Mouse (Mus musculus) left cerebral cortex, adult 11 months (tissue): ENCODE data around the gene 2900011O08Rik.
"Not testable (repeated sequence)": the region's sequence is repeated elsewhere in the genome, so short reads cannot be mapped to it uniquely, and the experiment has no call there.

Source experiments
- DNase-seq: peaks from one replicate; pipeline ENCODE4 v3.0.0; 2022; ENCODE audit warnings: low spot score

2900011O08Rik gene

DNA sequence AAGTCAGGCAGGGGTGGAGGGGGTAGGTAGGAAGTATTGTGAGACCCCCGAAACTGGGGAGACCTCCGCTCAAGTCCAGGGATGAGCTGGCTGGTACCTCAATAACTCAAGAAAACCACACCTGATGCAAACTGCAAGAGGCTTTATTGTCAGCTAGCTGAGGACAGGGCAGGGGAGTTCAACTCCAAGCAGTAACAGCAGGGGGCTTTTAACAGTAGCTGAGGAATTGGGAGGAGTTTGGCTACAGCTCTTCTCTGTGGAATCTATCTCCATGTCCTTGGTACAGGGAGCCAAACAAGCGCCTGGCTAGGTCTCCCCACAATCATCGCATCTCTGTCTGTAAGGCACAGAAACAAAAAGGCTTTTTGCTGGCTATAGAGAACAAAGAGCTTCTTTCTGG lies 80.2 kb downstream of the 2900011O08Rik start:
- not testable (repeated sequence) for DNase-seq

DNA sequence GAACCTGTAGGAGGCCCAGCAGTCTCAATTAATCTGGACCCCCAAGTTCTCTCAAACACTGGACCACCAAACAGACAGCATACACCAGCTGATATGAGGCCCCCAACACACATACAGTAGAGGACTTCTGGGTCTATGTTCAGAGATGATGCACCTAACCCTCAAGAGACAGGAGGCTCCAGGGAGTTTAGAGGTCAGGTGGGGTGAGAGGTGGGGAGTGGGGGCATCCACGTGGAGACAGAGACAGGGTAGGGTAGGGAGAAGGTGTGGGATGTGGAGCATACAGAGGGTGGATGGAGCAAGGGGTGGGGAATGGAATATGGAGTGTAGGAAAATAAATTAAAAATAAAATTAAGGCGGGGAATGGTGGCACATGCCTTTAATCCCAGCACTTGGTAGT lies 82.3 kb downstream of the 2900011O08Rik start:
- not testable (repeated sequence) for DNase-seq

DNA sequence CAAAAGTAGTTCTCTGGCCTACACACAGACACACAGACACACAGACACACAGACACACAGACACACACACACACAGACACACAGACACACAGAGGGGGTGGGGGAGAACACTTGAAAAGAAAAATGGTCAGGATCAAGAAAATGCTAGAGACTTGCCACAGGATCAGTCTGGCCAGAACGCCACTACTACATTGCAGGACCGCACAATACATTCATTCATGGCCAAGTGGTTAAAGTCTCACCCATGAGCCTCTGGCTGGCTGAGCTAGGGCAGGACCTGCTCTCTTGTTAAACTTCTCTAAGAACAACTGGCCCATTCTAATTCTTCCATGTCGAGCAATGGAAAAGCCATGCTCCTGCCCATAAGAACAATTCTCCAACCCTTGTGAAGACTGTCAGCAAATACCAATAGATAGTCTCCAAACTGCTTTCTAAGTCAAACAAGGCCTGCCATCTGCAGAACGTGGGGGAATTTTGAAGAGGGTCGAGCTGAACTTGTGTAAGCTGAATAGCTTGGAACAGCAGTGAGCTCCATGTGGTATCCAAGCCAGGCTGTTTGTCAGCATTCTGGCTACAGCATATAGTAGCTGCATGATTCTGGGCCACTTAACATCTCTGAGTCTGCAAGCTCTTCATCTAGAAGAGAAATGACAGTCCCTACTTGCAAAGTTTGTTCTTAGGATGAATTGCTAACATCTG lies 84.2 kb downstream of the 2900011O08Rik start:
- DNase-seq, result no peak

DNA sequence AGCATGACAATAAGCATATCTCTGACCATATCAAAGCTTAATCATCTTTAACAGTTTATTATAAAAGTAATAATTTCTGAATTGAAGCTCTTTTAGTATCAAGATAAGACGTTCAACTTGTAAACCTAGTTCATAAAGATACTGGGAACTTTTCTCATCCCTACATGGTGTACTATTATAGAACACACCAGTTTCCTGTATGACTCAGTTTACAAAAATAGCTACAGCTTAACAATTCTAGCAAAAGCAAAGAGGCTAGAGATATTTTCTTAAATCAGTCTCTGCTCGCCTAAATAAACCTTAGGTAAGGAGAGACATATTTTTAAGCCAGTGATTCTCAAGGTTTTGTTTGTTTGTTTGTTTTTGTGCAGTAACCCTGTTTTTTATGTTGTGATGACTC lies 96.5 kb downstream of the 2900011O08Rik start:
- DNase-seq, result no peak

DNA sequence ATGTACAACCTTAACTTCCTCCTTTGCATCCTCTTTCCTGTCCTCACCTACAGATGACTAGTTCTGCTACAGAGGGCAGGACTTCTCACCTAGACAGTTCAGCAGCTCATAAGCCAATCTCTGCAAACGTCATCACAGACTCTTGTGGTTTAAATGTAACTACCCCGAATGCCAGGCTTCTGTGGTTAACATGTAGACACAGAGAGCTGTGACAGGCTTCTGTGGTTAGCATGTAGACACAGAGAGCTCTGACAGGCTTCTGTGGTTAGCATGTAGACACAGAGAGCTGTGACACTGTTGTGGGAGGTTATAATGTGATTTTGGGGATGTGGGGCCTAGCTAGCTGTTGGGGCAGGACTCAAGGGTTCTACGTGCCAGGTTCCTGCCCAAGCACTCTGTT lies 101.8 kb downstream of the 2900011O08Rik start:
- DNase-seq, result no peak

DNA sequence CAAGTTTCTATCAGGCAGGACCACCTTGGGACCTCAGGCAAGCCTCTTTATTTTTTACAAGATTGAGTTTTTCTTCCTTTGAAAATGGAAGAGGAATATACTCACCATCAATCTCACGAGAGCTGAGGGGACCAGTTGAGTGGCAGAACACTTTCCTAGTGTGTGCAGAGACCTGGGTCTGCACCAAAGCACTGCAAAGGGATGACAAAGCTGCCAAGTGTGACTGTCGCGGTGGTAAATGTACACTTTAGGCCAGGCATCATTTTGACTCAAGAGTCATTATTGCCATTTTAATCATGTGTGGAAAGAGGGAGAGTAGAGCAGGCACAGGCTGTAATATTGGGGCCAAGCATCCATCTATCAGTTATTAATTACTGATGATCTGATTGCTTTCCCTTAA lies 102.9 kb downstream of the 2900011O08Rik start:
- DNase-seq, result no peak

DNA sequence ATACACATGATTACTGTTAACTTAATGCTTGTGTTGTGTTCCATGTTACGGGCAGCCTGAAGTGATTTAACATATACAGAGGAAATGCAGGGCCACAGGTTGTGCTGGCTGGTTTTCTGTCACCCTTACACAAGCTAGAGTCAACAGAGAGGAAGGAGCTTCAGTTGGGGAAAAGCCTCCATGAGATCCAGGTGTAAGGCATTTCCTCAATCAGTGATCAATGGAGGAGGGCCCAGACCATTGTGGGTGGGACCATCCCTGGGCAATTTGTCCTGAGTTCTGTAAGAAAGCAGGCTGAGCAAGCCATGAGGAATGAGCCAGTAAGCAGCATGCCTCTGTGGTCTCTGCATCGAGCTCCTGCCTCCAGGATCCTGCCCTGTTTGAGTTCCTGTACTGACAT lies 105.4 kb downstream of the 2900011O08Rik start:
- no peak for DNase-seq

DNA sequence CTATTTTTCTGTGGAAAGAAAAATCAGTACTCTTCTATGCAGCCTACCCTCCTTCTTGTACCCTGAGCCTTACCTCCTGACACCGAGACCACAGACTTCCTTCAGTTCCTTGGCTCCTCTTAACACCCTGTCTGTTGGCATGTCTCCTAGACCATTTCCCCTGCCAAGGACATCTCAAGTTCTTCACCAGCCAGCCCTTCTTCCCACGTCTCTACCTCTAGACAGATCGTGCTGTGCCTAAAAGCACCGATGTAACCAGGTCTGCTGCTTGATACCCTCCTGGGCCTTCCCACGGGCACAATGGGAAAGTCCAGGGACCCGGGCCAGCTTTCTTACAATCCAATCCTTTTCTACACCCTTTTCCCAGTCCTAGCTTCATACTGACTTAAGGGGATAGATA lies 119.5 kb downstream of the 2900011O08Rik start:
- no peak for DNase-seq

DNA sequence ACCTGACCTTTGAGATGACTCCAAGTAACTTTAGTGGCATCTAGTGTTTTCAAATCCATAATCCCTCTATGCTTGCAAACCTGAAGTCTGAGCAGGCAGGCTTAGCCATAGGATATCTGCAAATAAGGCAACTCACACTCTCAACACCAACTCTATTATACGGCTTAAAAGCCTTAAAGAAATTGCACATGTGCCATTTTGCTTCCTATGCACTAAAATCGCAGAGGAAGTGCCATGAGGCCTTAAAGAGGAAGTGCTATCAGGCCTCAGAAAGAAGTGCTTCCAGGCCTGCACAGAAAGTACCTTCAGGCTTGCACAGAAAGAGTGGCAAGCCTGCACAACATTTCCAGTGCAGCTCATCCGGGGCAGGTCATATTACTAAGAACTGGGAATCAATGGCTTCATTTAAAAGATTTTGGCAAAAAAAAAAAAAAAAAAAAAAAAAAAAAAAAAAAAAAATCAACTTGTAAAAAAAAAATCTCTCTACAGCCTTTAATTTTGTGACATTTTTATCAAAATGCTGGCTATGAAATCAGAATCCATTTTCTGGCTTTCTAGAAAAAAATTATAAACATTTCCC lies 123.3 kb downstream of the 2900011O08Rik start:
- no peak for DNase-seq

DNA sequence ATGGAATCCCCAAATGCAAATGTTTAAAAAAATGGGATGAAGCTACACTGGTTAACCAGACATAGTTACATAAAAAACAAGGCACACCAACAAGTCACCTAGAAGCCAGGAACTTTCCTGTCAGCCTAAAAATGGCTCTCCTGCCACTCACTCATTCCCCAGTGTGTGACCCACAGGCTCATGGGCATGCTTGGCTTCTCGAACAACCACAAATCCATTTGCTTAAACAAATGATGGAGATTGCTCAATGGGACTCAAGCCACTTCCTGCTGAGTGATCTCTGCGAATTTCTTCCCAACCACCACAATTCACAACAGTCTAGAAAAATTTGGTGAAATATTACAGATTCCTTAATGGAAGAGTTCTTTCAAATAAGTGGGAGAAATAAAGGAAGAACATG lies 124.5 kb downstream of the 2900011O08Rik start:
- no peak for DNase-seq

DNA sequence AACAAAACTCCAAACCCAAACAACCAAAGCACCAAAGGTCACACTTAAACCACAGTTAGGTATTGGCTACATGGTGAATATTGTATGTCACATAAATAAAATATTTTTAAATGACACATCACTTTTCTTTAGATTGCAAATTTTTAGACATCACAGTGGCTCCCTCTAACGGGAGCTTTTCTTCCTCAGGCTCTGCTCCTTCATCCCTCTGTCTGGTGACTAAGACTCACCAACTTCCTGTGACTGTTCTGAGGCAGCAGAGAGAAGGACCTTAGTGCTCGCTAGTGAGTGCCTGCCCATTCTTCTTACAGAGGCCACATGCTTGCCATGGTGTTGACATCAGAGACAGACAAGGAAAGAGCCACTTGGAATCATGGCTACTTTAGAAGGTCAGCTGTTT lies 125.7 kb downstream of the 2900011O08Rik start:
- no peak for DNase-seq

DNA sequence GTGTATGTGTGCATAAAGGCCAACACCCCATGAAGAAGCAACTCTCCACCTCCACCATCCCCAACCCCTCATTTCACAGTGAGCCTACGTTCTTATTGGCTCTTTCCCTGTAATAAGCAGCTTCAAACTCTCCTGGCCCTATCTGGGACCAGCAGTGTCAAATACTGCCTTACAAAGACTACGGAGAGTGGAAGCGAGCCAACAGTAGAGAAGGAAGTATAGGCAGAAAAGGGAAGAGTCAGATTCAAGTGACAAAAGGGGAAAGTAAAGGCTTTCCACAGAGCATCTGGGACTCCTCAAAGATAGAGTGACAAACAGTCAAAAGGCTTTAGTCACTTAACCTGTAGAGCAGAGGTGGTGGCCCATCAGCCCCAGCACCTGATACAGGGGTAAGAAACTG lies 126.3 kb downstream of the 2900011O08Rik start:
- no peak for DNase-seq

DNA sequence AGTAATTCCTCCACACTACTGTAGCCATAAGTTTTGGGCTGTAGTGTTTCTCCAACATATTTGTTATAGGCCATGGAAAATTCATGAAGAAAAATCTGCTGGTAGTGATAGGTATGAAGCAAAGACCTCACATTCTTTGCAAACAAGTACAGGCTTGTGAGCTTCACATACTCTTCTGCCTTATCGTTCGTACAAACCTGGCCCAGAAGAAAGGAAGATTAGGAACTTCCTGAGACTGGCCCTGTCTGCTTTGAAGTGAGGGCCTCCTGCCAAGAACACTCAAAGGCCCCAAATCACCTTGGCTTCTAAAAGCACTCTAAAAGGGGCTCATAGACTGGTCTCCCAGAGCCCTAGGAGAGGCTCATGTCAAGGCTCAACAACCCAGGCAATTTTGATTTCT lies 130.9 kb downstream of the 2900011O08Rik start:
- DNase-seq, result no peak

DNA sequence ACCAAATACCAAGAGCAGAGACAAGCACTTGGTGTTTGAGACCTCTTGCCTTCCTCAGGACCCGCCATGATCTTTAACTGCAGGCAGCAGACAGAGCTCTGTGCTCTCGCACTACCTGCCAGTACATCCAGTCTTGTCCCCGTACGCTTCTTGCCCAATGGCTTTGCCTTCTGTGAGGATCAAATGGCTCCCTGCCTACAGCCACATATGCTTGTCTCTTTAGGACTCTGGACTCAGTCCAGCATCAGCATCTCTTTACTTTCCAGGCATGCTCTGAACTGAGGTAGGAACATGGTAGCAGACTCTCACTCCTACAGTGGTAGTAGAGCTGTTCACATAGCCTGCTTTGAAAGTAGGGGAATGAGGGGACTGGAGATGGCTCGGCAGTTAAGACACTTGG lies 134.5 kb downstream of the 2900011O08Rik start:
- DNase-seq, result no peak

DNA sequence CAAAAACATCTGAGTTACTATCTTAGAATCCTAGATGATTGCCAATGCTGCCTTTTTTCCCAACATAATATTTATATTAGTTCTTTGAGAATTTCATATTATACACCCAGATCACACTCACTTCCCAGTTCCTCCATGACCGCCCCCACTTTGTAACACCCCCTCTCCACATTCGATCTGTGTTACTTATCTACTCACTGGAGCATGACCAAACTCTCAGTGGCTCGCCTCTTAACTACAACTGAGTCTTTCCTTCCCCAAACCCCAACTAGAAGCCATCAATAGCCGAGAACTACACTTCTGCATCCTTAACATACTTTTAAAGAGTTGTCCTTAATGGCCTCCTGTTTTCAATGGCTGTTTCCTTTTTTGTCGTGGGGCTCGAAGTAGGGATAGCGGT lies 135.2 kb downstream of the 2900011O08Rik start:
- DNase-seq, result no peak

DNA sequence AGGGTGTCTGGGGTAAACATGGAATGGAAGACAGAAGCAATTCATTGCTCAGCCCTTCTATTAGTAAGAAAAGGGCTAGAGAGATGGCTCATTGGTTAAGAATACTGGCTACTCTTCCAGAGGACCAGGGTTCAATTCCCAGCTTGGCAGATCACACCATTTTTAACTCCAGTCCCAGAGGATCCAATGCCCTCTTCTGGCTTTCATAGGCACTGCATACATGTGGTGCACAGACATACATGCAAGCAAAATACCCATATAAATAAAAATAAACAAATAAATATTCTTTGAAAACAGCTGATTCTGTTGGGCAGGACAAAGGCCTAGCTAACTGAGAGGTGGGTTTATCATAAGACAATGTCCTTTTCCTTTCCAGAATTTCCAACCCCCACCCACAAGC lies 136.2 kb downstream of the 2900011O08Rik start:
- DNase-seq, result no peak

DNA sequence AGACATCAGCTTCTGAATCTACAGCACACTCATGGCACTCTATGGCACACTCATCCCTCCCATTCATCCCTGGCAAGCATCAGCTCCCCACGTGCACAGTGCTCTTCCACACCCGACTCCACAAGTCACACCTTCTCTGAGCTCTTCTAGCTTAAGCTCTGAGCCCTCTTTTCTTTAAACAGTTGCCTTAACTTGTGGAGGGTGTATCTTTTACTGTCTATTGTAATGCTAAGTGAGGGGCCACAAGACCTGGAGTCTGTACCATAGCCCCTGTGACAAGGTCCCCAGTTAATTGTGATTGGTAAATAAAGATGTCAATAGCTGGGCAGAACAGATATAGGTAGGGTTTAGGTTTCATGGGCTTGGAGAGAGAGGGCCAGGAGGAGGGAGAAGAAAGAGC lies 137.5 kb downstream of the 2900011O08Rik start:
- DNase-seq, result no peak

DNA sequence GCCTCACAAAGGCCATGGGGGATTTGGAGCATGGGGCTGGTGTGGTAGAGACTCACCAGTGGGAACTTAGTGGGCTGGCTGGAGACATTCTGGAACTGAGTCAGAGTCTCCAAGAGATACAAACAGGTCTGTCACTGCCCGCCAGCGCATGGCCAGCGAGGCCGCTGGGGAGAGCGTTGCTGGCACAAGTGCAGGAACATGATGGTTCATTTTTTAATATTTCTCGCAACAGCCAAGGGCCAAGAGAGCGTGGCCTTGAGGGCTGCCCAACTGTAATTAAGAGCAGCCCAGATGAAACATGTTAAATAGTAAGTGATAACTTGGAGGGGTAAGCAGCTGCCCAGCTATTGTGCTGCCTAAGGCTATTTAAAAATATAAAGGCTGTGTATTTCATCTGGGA lies 138.3 kb downstream of the 2900011O08Rik start:
- DNase-seq, result no peak

DNA sequence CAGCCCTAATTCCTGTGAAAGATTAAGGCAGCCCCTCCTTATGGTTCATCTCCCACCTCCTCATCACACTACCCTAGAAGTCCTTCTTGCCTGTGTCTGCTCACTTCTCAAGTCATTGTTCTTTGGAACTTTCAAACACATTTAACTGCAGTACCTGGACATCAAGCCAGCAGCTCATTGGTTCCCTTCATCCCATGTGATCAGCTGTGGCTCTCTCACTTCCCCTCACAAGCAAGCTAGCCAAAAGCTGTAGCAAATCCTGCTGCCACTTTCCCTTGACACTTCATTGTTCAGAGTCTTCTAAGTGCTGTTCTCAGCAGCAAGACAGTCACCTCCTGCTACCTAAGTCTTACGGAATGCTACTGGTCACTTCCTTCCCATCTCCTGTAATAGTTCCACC lies 138.8 kb downstream of the 2900011O08Rik start:
- DNase-seq, result no peak

DNA sequence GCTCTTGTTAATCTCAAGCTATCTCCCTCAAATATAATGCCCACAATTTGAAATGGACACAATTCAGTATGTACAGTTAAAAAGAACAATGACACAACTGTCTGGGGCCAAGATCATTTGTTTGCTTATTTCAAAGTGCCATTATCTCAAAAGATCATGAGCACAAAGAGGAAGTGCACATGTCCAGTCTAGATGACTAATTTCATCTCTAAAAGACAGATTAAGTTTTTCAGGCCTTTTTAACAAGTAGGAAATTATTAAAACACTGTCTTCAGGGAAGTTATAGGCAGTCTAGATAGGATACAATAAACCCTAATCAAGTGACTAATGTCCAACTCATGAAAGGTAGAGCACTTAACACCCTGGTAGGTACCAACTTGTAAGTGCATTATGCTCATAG lies 142.6 kb downstream of the 2900011O08Rik start:
- no peak for DNase-seq

DNA sequence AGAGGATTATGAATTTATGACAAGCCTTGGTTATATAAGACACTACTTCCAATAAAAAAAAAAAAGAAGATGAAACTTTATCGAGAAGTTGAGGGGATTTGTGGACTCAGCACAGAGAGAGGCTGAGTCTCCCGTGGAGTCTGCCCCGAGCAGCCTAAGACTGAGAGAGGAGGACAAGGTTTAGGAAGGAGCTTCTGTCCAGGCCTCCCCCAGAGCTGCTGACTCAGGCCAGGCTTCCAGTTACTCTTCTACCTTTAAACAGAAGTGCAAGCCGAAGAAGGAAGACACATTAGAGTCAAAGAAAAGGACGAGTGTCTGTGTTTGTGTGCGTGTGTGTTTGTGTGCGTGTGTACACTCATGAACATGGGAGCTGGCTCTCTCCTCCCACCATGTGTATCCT lies 144.4 kb downstream of the 2900011O08Rik start:
- no peak for DNase-seq

DNA sequence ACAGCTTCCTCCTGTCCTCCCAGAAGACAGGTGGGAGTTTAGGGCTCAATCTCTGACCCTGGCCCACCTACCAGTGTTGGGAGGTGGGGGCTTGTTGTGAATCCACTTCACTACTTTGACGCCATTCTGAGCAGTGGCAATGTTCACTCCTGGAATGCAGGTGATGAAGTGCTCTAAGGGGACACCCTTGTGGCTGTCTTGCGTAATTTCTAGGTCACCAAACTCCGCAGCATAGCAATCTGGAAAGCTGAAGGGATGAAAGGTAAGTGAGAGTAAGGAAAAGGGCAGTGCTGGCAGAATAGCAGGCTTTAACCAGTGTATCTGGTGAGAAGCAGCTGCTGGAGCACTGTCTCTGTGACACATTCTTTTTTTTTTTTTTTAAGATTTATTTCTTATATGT lies 145.0 kb downstream of the 2900011O08Rik start:
- no peak for DNase-seq

DNA sequence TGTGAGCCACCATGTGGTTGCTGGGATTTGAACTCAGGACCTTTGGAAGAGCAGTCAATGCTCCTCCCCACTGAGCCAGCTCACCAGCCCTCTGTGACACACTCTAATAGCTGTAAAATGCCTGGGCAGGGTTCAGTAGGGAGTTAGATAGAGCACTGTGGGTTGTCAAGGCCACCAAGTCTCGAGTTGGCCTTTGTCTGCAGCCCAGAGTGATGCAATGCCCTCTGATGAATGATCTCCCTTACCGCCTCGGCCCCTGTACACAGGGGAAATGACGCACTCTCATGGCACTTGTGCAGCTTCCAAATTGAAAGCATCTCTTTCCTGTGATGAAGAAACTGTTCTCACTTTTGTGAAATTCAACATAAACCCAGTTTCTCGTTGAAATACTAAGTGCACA lies 145.4 kb downstream of the 2900011O08Rik start:
- DNase-seq, result no peak

DNA sequence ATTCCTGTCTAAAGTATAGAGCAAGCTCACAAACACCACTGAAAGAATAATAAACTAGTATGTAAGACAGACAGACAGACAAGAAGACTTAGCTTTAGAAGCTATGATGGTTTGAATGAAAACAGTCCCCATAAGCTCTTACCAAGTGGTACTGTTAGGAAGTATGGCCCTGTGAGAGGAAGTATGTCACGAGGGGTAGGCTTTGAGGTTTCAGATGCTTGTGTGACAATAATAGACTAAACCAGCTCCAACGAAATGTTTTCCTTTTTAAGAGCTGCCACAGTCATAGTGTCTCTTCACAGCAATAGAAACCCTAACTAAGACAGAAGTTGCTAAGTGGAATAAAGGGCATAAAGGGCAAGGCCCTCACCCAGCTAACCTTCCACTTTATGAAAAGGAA lies 148.6 kb downstream of the 2900011O08Rik start:
- no peak for DNase-seq
